Mouse (Mus musculus) spleen, adult 2 months (tissue): ENCODE results near the gene Spo11.

ENCODE experiments used
- CTCF ChIP-seq: fragments of 200-500 bp; IDR thresholded peaks from 2 replicates; pipeline ENCODE4 v1.5.1; 2011; ENCODE audit warnings: mild to moderate bottlenecking, inconsistent platforms; ENCODE audit not compliant: insufficient read depth, insufficient read length, insufficient replicate concordance; ENCODE audit errors: extremely low read depth
- POLR2A ChIP-seq: fragments of 200-500 bp; IDR thresholded peaks from 2 replicates; pipeline ENCODE4 v1.6.1; 2011; ENCODE audit warnings: low read depth, low read length, inconsistent platforms

- TF ChIP-seq CTCF (no peak), POLR2A (no peak)
Observed at GRCm38 (mm10) chr2:173040803-173041202, 63.3 kb downstream of the Spo11 start.
